Mouse (Mus musculus): ENCODE data around the gene Yy2. TPM values are rescaled to one million over a fixed set of nuclear protein-coding genes. Genes with fewer than 3 reads are reported as not detected.

The Yy2 gene
- 1 to 10 TPM in 1 of 4 experiments, under 1 TPM in 2, not detected in 1; 0.44 to 1.5 (median 0.50) TPM for total RNA-seq (2022)

DNA sequence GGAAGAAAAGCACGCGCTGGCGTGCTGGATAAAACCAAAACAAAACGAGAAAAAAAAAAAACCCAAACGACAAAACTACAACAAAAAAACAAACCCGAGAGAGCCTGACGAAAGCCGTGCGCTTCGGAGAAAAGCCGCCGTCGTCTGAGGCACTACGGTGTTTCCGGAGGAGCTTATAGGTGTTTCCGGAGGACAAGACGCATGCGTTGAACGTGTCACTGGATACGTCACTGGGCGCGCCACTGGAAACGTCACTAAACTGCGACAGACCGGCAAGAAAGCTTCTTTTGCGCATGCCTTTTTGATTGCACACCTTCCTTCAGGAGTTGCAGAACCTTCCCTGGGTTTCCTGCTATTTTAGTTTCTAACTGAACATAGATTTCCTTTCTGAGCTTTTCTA, at the start of gene Yy2:
Yy2 (minus strand) TSS at position 146 of the 400 bp plus-strand sequence.
- DNase-seq (ENCODE audit: low spot score): no peak

DNA sequence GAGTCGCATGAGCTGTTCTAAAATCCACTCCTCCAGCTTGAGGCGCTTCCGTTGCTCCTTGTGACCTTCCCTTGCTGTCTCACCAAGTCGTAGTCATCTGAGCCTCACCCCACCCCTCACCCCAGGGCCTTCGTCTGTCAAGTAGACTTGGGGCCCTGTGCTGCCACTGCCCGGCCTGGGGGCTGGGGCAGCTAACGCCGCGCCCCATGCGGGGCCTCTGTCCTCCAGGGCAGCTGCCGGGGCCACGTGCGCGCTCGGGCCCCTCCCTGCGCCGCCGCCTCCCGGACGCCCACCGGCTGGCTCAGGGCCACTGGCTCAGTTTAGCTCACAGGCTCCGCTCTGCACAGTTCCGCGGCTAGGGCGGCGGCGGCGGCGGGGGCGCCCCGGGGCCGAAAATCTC, 44.1 kb upstream of the Yy2 start:
- DNase-seq (ENCODE audit: low spot score): no peak

DNA sequence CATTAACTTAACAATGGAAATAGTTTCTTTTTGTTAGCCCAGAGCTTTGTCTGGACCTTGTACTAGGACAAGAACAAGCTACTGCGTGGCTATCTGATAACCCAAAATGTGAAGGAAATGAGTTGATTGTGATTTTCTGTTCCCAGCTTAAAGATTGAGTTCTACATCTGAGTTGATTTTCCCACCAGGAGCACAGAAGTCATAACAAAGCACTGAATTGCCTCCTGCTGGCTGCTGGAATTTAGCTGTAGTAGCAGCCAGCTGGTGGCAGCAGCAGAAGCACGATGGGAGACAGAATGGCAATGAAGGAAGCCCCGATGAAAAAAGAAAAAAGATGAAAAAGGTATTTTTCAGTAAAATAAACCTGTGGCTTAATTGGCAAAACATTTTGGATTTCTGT, 32.7 kb upstream of the Yy2 start:
- DNase-seq (ENCODE audit: low spot score): no peak

DNA sequence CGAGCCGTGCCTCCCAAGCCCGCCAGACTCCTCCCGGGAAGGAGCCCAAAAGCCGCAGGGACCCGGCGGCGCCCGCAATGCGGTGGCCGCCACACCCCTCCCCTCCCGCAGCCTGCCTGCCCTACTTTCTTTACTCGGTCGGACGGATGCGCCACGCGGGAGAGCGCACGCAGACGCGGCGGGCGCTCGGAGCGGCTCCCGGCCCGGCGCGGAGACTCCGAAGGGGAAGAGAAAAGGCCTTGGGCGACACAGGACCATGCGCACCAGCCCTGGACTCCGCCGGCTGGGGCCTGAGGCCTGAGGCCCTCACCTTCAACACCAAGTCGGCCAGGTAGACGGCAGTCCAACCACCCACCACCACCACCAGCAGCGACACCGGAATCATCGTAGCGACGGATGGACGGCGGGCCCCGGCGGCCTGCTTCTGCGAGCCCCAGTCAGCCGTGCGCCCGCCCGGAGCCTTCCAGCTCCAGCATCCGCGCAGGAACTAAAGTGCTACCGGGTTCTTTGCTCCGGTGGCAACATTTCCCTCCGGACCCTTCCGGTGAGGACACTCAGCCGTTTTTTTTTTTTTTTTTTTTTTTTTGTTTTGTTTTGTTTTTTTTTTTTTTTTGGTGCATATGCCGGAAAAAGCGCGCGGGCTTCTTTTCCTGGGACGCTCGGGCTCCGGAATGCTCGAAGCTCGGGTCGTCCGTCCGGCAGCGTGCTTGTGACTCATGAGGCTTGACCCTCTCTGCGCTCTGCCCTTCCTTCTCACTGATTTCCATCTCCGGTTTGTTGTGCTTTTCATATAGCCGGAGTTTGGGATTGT, 29.6 kb upstream of the Yy2 start, which contains the start of gene Mbtps2:
Mbtps2 (minus strand) TSS at position 530 of the 811 bp plus-strand sequence.
- DNase-seq (ENCODE audit: low spot score): peak; percentile 32

DNA sequence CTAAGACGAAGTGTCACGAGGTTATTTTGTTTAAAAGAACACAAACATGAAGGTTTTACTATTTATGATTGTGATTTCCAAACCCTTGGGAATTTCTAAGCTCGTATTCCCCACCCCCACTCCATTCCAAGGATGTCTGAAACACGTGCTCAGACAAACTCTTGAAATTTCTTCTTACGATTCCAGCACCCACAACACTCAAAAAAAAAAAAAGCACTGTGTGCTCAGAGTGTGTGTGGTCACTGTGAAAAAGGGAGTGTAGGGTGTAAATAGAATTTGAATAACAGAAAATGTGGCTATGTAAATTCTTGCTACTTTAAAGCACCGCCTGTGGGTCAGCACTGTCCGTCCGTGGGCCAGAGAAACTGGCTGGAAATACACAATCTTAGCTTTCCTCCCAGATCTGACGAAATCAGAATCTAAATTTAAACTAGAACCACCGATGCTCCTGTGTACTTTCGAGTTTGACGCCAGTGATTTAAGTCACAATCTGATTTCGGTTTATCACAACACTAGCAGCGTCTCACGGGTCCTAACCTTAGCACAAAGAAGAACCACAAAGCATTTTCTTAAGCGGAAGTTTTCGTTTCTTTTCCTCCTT, 28.9 kb upstream of the Yy2 start:
- DNase-seq (ENCODE audit: low spot score): no peak

DNA sequence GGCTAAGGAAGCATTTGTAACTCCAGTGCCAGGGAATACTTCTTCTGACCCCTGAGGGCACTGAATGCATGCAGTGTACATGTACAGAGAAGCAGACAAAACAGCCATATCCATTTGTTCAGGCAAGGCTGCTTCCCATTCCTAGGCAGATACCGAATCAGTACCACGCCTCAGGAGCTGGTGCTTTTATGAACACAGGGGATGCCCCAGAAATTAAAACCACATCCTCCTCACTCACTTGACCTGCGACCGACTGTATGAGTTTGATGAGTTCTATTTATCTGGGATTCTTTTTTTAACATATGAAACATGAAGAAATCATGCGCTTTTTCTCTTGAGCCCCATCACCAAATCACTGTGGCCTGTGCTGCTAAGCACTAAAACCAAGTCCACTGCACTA, 28.0 kb upstream of the Yy2 start:
- no peak for DNase-seq (ENCODE audit: low spot score)

DNA sequence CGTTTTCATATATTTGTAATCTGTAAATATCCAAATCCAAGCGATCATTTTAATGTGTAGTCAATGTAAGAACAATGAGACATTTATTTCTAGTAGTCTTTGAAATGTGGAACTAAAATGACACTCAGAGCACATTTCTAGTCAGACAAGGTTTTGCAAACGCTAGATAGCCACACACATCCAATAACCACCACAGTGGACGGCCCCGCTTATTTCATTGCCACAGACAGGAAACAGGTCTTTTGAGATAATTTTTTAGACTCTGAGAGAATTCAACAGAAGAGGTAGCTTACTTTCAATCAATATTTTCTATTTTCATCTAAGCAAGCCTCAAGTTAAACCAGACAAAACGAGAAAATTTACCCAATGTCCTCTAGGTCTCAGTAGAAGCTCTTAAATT, 27.1 kb upstream of the Yy2 start:
- DNase-seq (ENCODE audit: low spot score): no peak

DNA sequence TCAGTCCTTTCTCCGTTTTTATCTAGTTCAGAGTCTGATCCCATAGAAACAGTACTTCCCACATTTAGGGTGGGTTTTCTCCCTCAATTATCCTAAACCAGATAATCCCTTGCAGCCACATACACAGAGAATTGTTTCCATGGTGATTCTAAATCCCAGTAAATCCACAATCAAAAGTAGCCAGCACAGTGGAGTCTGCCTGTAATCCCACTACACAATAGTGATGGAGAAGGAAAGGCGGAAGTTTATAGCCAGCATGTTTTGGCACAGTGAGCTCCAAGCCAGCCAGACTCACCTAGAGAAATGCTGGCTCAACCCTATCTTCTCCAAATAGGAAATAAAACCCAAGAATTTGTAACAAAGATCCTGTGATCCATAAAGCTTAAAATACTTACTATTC, 25.8 kb upstream of the Yy2 start:
- no peak for DNase-seq (ENCODE audit: low spot score)

DNA sequence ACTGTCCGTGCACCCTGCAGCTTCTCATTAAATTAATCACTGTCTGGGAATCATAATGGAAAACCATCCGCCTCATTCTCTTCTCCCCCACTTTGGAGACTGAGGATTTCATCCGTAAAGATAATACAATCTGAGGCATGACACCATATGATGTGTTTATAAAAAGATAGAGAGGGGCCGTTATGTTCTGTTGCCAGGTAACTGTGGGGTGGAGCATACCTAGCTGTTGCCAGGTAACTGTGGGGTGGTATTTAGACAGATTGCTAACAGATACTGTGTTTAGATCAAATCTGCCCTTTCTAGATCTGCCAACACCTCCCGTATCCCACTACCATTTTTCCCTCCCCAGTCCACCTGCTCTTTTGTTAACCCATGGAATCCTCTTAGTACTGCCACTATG, 18.2 kb upstream of the Yy2 start:
- DNase-seq (ENCODE audit: low spot score): no peak

DNA sequence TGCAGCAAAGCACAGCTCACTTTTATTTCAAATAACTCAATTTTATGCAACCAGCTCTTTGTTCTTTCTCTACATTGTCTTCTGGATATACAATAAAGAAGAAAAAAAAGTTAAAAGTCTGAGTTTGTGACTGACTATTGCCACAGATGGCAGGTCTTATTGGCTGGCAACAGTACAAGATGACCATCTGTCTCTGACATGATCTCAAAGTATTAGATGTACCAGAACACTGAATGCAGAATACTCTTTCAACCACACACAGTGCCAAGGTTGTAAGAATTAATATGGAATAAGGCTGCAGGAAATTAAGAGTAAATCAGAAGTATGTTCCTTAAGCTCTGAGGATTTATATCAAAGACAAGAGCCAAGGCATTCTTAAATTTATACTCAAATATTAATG, 17.6 kb upstream of the Yy2 start:
- no peak for DNase-seq (ENCODE audit: low spot score)

DNA sequence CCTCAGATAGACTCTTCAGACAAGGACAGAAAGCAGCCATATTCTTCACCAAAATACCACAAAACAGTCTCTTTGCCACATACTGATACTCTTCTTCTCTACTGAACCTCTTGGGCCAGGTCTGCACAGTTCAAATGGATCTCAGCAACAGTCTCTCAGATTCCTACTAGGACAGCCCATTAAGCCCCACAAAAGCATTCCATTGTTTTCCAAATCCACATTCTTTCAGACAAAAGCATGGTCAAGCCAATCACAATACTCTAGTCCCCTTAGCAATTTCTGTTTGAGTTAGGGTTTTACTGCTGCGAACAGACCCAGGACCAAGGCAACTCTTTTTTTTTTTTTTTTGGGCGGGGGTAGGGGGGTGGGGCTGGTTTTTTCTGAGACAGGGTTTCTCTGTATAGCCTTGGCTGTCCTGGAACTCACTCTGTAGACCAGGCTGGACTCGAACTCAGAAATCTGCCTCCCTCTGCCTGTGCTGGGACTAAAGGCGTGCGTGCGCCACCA, 10.4 kb upstream of the Yy2 start:
- no peak for DNase-seq (ENCODE audit: low spot score)

DNA sequence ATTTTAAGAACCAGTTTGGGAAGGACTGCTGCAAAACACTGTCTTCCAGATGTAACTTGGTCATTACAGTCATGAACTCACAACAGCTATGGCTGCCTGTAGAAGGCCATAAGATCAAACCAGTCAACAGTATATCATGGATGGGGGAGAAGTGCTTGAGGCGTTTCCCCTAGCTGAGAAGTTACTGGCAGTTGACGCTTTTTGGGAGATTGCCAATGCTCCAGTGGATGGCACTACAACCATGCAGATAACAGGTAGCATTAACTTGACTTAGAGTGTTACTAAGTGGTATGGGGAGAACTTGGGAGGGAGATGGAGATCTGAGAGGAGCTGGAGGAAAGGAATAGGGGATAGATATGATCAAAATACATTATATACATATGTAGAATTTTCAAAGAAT, 5.9 kb upstream of the Yy2 start:
- no peak for DNase-seq (ENCODE audit: low spot score)

DNA sequence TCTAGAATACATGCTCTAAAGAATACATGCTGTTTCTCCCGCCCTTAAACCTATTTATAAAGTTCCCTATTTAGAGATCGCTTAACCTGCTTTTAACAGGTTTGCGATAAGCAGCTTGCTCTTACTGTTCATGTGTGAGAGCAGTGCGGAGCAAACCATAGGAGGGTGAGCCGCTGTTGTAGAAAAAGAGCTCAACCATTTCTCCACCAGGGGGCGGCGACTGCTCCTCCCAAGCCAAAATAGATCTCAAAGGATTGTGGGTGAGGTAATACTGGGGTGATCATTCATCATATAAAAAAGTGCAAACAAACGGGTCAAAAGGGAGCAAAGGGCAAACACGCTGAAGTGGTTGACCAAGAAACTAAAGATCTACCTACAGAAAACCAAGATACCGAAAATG, 5.0 kb downstream of the Yy2 start:
- DNase-seq (ENCODE audit: low spot score): no peak

DNA sequence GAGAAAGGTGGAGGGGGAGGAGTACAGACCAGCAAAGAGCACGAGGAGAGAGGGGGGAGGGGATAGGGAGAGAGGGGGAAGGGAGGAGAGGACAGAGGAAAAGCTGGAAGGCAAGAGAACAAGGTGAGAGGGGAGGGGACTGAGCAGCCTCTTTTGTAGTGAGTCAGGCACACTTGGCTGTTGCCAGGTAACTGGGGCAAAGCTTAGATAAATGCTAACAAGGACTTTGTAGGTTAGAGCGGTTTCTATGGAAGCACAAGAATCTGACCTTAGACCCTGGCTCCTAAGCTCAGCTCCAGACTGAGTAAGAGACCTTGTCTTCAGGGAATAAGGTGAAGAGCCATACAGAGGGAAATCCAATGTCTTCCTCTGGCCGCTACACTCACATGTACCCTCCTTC, 21.7 kb downstream of the Yy2 start:
- DNase-seq (ENCODE audit: low spot score): no peak

Other genes starting within 250 kb of the Yy2 start
- gene Phex, start 153.7 kb downstream of the Yy2 start, total RNA-seq (2022): under 1 TPM in 1 of 4 experiments, not detected in 3; 0.09 TPM
- gene Sms, start 76.7 kb downstream of the Yy2 start, total RNA-seq (2022): 10 to 100 TPM; 37.0 to 81.6 (median 52.2) TPM
- gene Mbtps2, start 29.7 kb upstream of the Yy2 start, total RNA-seq (2022): 10 to 100 TPM; 11.9 to 16.0 (median 14.7) TPM
- gene Smpx, start 129.9 kb upstream of the Yy2 start, total RNA-seq (2022): 100 to 1,000 TPM; 403 to 509 (median 425) TPM
- 10 to 100 TPM in 2 of 4 experiments, 1 to 10 TPM in 2; 6.8 to 10.7 (median 10.0) TPM for gene Klhl34, start 249.4 kb upstream of the Yy2 start, total RNA-seq (2022)

All from heart, adult 8-10 months (tissue).